Mouse (Mus musculus) ES-Bruce4 (cell line): ENCODE data around the gene Cyb5r1.

ENCODE experiments used
- CTCF ChIP-seq: IDR thresholded peaks from one replicate; pipeline ENCODE4 v1.8.1; 2011; ENCODE audit warnings: low read depth, low read length
- EP300 ChIP-seq: IDR thresholded peaks from 2 replicates; pipeline ENCODE4 v1.6.1; 2011; ENCODE audit warnings: low read depth, low read length; ENCODE audit not compliant: insufficient read depth
- POLR2A ChIP-seq: IDR thresholded peaks from one replicate; pipeline ENCODE4 v1.8.1; 2011; ENCODE audit warnings: low read length; ENCODE audit not compliant: insufficient read depth

DNA sequence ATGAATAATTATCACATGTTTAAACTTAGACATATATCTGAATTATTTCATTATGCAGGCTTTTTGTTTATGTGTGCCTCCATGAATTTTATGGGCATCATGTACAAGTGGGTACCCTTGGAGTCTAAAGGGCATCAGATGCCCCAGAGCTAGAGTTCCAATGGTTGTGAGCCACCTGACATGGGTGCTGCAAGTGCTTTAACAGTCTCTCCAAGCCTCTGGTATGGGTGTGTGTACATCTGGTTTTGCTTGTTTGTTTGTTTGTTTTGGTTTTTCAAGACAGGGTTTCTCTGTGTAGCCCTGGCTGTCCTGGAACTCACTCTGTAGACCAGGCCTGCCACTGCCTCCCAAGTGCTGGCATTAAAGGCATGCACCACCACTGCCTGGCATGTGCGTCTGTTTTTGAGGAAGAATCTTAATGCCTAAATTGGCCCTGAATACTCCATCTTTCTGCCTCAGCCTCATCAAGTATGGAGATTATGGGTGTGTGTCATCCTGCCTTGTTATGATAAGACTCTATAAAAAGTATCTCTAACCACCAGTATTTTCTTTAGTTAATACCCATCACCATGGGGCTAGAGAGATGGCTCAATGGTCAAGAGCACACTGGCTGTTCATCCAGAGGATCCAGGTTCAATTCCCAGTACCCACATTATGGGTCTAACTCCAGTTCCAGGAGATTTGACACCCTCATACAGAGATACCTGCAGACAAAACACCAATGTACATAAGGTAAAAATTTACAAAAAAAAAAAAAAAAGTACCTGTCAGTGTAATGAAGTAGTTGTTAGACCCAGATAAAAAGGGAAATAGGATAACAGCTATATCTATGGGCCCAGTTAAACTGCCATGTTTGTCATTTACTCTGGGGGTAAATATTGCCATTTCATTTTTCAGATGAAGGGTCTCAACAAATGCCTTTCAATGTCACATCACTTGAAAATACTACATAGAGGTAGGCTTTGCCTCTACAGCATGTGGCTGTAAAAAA lies 55.2 kb downstream of the Cyb5r1 start:
- TF ChIP-seq POLR2A (no peak), CTCF (no peak), EP300 (no peak)
